Mouse (Mus musculus): Measurements from ENCODE around the gene Evi5l. TPM values are rescaled to one million over a fixed set of nuclear protein-coding genes. Genes with fewer than 3 reads are reported as not detected.

The Evi5l gene
- polyA plus RNA-seq, 1 experiment from 2014 or later, result 18.7 TPM

- no peak overlapping the region for H3K4me2 ChIP-seq (ENCODE audit: low read depth, low read length)
- 12% methylated on average over 17 of the region's 18 CpGs for WGBS
Observed at GRCm38 (mm10) chr8:4192807-4193587, 26.6 kb downstream of the Evi5l start.

GRCm38 (mm10) chr8:4193588-4193894 lies 27.2 kb downstream of the Evi5l start:
- no peak overlapping the region for H3K9ac ChIP-seq (ENCODE audit: low read depth, low read length)
- peaks cover 24% of the 10 kb centered on the region for H3K36me3 ChIP-seq (ENCODE audit: control insufficient read depth, insufficient read depth, low read length)
- H3K4me1 ChIP-seq (ENCODE audit: control insufficient read depth, insufficient read depth, low read length), result no peaks in the 10 kb centered on the region
- H3K4me3 ChIP-seq (ENCODE audit: low read depth, low read length), result no peak overlapping the region
- no peaks in the 10 kb centered on the region for H3K9me3 ChIP-seq (ENCODE audit: control insufficient read depth, low read length)
- 62% methylated on average over 7 of the region's 7 CpGs for WGBS
- H3K27me3 ChIP-seq (replicated peaks; ENCODE audit: control insufficient read depth, insufficient read depth, low read length), result no peaks in the 10 kb centered on the region
- no peak overlapping the region for H3K27ac ChIP-seq (replicated peaks; ENCODE audit: low read depth, low read length)
- no peak overlapping the region for H3K4me2 ChIP-seq (ENCODE audit: low read depth, low read length)
- ATAC-seq (ENCODE audit: low read depth) (no peak), DNase-seq (ENCODE audit: low spot score) (no peak)

More at GRCm38 (mm10) chr8:4192807-4193587, 26.6 kb downstream of the Evi5l start:
- Histone ChIP-seq H3K27me3 (replicated peaks; ENCODE audit: control insufficient read depth, insufficient read depth, low read length) (no peaks in the 10 kb centered on the region), H3K9ac (ENCODE audit: low read depth, low read length) (peak overlapping the region; percentile 8; the same call in 1 of the 2 replicates), H3K4me1 (ENCODE audit: control insufficient read depth, insufficient read depth, low read length) (no peaks in the 10 kb centered on the region), H3K27ac (replicated peaks; ENCODE audit: low read depth, low read length) (0 out of 2 replicates have a peak overlapping the region, but pooled peaks have one; percentile 6), H3K9me3 (ENCODE audit: control insufficient read depth, low read length) (no peaks in the 10 kb centered on the region), H3K4me3 (ENCODE audit: low read depth, low read length) (no peak overlapping the region), H3K36me3 (ENCODE audit: control insufficient read depth, insufficient read depth, low read length) (peaks cover 27% of the 10 kb centered on the region)
- ATAC-seq (ENCODE audit: low read depth) (peak; percentile 83), DNase-seq (ENCODE audit: low spot score) (peak; percentile 71)

GRCm38 (mm10) chr8:4201321-4201720 lies 35.0 kb downstream of the Evi5l start:
- H3K27me3 ChIP-seq (replicated peaks; ENCODE audit: control insufficient read depth, insufficient read depth, low read length), result peaks cover 24% of the 10 kb centered on the region
- no peak overlapping the region for H3K27ac ChIP-seq (replicated peaks; ENCODE audit: low read depth, low read length)
- peaks cover 31% of the 10 kb centered on the region for H3K36me3 ChIP-seq (ENCODE audit: control insufficient read depth, insufficient read depth, low read length)
- ATAC-seq (ENCODE audit: low read depth) (no peak; the same call in 1 of the 2 replicates), DNase-seq (ENCODE audit: low spot score) (no peak)
- 65% methylated on average over 2 of the region's 2 CpGs for WGBS
- H3K4me3 ChIP-seq (ENCODE audit: low read depth, low read length), result no peak overlapping the region
- H3K4me1 ChIP-seq (ENCODE audit: control insufficient read depth, insufficient read depth, low read length), result no peaks in the 10 kb centered on the region
- no peak overlapping the region for H3K4me2 ChIP-seq (ENCODE audit: low read depth, low read length)
- no peaks in the 10 kb centered on the region for H3K9me3 ChIP-seq (ENCODE audit: control insufficient read depth, low read length)
- H3K9ac ChIP-seq (ENCODE audit: low read depth, low read length), result no peak overlapping the region

GRCm38 (mm10) chr8:4205246-4206123 lies 39.1 kb downstream of the Evi5l start:
- peaks cover 34% of the 10 kb centered on the region for H3K27me3 ChIP-seq (replicated peaks; ENCODE audit: control insufficient read depth, insufficient read depth, low read length)
- ATAC-seq (ENCODE audit: low read depth), result no peak

GRCm38 (mm10) chr8:4206182-4207015 lies 40.0 kb downstream of the Evi5l start:
- Histone ChIP-seq H3K36me3 (ENCODE audit: control insufficient read depth, insufficient read depth, low read length) (peaks cover 26% of the 10 kb centered on the region), H3K4me1 (ENCODE audit: control insufficient read depth, insufficient read depth, low read length) (no peaks in the 10 kb centered on the region), H3K27me3 (replicated peaks; ENCODE audit: control insufficient read depth, insufficient read depth, low read length) (peaks cover 34% of the 10 kb centered on the region), H3K4me3 (ENCODE audit: low read depth, low read length) (no peak overlapping the region), H3K27ac (replicated peaks; ENCODE audit: low read depth, low read length) (no peak overlapping the region), H3K4me2 (ENCODE audit: low read depth, low read length) (peak overlapping the region; percentile 26), H3K9ac (ENCODE audit: low read depth, low read length) (peak overlapping the region; percentile 30; the same call in 1 of the 2 replicates), H3K9me3 (ENCODE audit: control insufficient read depth, low read length) (no peaks in the 10 kb centered on the region)
- DNase-seq (ENCODE audit: low spot score) (no peak), ATAC-seq (ENCODE audit: low read depth) (peak; percentile 31)
- 16% methylated on average over 31 of the region's 44 CpGs for WGBS

More at GRCm38 (mm10) chr8:4205246-4206123, 39.1 kb downstream of the Evi5l start:
- Histone ChIP-seq H3K9ac (ENCODE audit: low read depth, low read length) (0 out of 2 replicates have a peak overlapping the region, but pooled peaks have one; percentile 26), H3K4me1 (ENCODE audit: control insufficient read depth, insufficient read depth, low read length) (no peaks in the 10 kb centered on the region), H3K4me2 (ENCODE audit: low read depth, low read length) (0 out of 2 replicates have a peak overlapping the region, but pooled peaks have one; percentile 26), H3K27ac (replicated peaks; ENCODE audit: low read depth, low read length) (no peak overlapping the region), H3K36me3 (ENCODE audit: control insufficient read depth, insufficient read depth, low read length) (peaks cover 26% of the 10 kb centered on the region), H3K9me3 (ENCODE audit: control insufficient read depth, low read length) (no peaks in the 10 kb centered on the region), H3K4me3 (ENCODE audit: low read depth, low read length) (no peak overlapping the region)
- no peak for DNase-seq (ENCODE audit: low spot score)
- WGBS, result 36% methylated on average over 35 of the region's 38 CpGs

GRCm38 (mm10) chr8:4207016-4207350 lies 40.6 kb downstream of the Evi5l start:
- ATAC-seq (ENCODE audit: low read depth) (peak; percentile 4; the same call in 1 of the 2 replicates), DNase-seq (ENCODE audit: low spot score) (no peak)
- no peak overlapping the region for H3K27ac ChIP-seq (replicated peaks; ENCODE audit: low read depth, low read length)
- 0 out of 2 replicates have a peak overlapping the region, but pooled peaks have one; percentile 30 for H3K9ac ChIP-seq (ENCODE audit: low read depth, low read length)
- WGBS, result 78% methylated on average over 2 of the region's 2 CpGs
- peaks cover 26% of the 10 kb centered on the region for H3K36me3 ChIP-seq (ENCODE audit: control insufficient read depth, insufficient read depth, low read length)
- no peak overlapping the region for H3K4me2 ChIP-seq (ENCODE audit: low read depth, low read length)
- no peak overlapping the region for H3K4me3 ChIP-seq (ENCODE audit: low read depth, low read length)
- no peaks in the 10 kb centered on the region for H3K9me3 ChIP-seq (ENCODE audit: control insufficient read depth, low read length)
- peaks cover 34% of the 10 kb centered on the region for H3K27me3 ChIP-seq (replicated peaks; ENCODE audit: control insufficient read depth, insufficient read depth, low read length)
- H3K4me1 ChIP-seq (ENCODE audit: control insufficient read depth, insufficient read depth, low read length), result no peaks in the 10 kb centered on the region

- DNase-seq (ENCODE audit: low spot score) (no peak), ATAC-seq (ENCODE audit: low read depth) (no peak)
- Histone ChIP-seq H3K9ac (ENCODE audit: low read depth, low read length) (no peak overlapping the region), H3K27ac (replicated peaks; ENCODE audit: low read depth, low read length) (no peak overlapping the region), H3K4me1 (ENCODE audit: control insufficient read depth, insufficient read depth, low read length) (peaks cover 18% of the 10 kb centered on the region), H3K9me3 (ENCODE audit: control insufficient read depth, low read length) (no peaks in the 10 kb centered on the region), H3K4me2 (ENCODE audit: low read depth, low read length) (no peak overlapping the region), H3K36me3 (ENCODE audit: control insufficient read depth, insufficient read depth, low read length) (peaks cover 12% of the 10 kb centered on the region; the same call in 1 of the 2 replicates), H3K27me3 (replicated peaks; ENCODE audit: control insufficient read depth, insufficient read depth, low read length) (peaks cover 33% of the 10 kb centered on the region), H3K4me3 (ENCODE audit: low read depth, low read length) (no peak overlapping the region)
- whole genome bisulfite sequencing, result 75% methylated on average over 6 of the region's 6 CpGs
Observed at GRCm38 (mm10) chr8:4211097-4211496, 44.7 kb downstream of the Evi5l start.

GRCm38 (mm10) chr8:4212809-4213209 lies 46.4 kb downstream of the Evi5l start:
- Histone ChIP-seq H3K36me3 (ENCODE audit: control insufficient read depth, insufficient read depth, low read length) (peaks cover 12% of the 10 kb centered on the region; the same call in 1 of the 2 replicates), H3K9ac (ENCODE audit: low read depth, low read length) (peak overlapping the region; percentile 66), H3K4me3 (ENCODE audit: low read depth, low read length) (peak overlapping the region; percentile 46), H3K27ac (replicated peaks; ENCODE audit: low read depth, low read length) (no peak overlapping the region; the same call in 1 of the 2 replicates), H3K4me1 (ENCODE audit: control insufficient read depth, insufficient read depth, low read length) (peaks cover 18% of the 10 kb centered on the region), H3K4me2 (ENCODE audit: low read depth, low read length) (peak overlapping the region; percentile 87), H3K27me3 (replicated peaks; ENCODE audit: control insufficient read depth, insufficient read depth, low read length) (peaks cover 38% of the 10 kb centered on the region), H3K9me3 (ENCODE audit: control insufficient read depth, low read length) (no peaks in the 10 kb centered on the region)
- DNase-seq (ENCODE audit: low spot score), result no peak
- 1% methylated on average over 24 of the region's 25 CpGs for WGBS
- peak; percentile 9; the same call in 1 of the 2 replicates for ATAC-seq (ENCODE audit: low read depth)
